Mouse (Mus musculus) E14TG2a.4 (cell line): Measurements from ENCODE around the gene Mn1.

Experiments used
- H3K27me3 ChIP-seq: 2 replicates; pipeline ENCODE4 v1.6.1; 2014; ENCODE audit warnings: low read length, control low read depth; ENCODE audit not compliant: insufficient read depth
- H3K36me3 ChIP-seq: 2 replicates; pipeline ENCODE4 v1.6.1; 2014; ENCODE audit warnings: low read length, control low read depth; ENCODE audit not compliant: insufficient read depth
- H3K4me1 ChIP-seq: replicated peaks from 2 replicates; pipeline ENCODE4 v1.6.1; 2014; ENCODE audit warnings: low read depth, low read length, control low read depth
- H3K4me3 ChIP-seq: replicated peaks from 2 replicates; pipeline ENCODE4 v1.5.1; 2014; ENCODE audit warnings: mild to moderate bottlenecking, low read length
- H3K9me3 ChIP-seq: 2 replicates; pipeline ENCODE4 v1.6.1; 2014; ENCODE audit warnings: low read length, control low read depth
- CTCF ChIP-seq: conservative IDR thresholded peaks from 2 replicates; pipeline ENCODE4 v1.5.1; 2014; ENCODE audit warnings: low read length
- NANOG ChIP-seq: IDR thresholded peaks from 2 replicates; pipeline ENCODE4 v1.6.1; 2014; ENCODE audit warnings: borderline replicate concordance, low read length, mixed read lengths
- POU5F1 ChIP-seq: IDR thresholded peaks from 2 replicates; pipeline ENCODE4 v1.6.1; 2014; ENCODE audit warnings: low read length, borderline replicate concordance

Gene Mn1

GRCm38 (mm10) chr5:111422058-111422800 is 5.1 kb downstream of the Mn1 start:
- H3K9me3 ChIP-seq: no peaks in the 10 kb centered on the region
- TF ChIP-seq CTCF (no peak), NANOG (no peak), POU5F1 (no peak)

GRCm38 (mm10) chr5:111423011-111423410 is 5.8 kb downstream of the Mn1 start:
- TF ChIP-seq NANOG: no peak
- TF ChIP-seq POU5F1: no peak
- TF ChIP-seq CTCF: no peak

More at GRCm38 (mm10) chr5:111422058-111422800, 5.1 kb downstream of the Mn1 start:
- H3K27me3 ChIP-seq: peaks cover 87% of the 10 kb centered on the region
- H3K36me3 ChIP-seq: no peaks in the 10 kb centered on the region
- H3K4me3 ChIP-seq: no peak overlapping the region
- H3K4me1 ChIP-seq: peaks cover 31% of the 10 kb centered on the region

GRCm38 (mm10) chr5:111423616-111424015 is 6.5 kb downstream of the Mn1 start:
- Histone ChIP-seq H3K4me3 (no peak overlapping the region), H3K4me1 (peaks cover 25% of the 10 kb centered on the region), H3K9me3 (no peaks in the 10 kb centered on the region), H3K27me3 (peaks cover 88% of the 10 kb centered on the region), H3K36me3 (no peaks in the 10 kb centered on the region)
- TF ChIP-seq CTCF: no peak
- TF ChIP-seq POU5F1: no peak
- TF ChIP-seq NANOG: no peak

More at GRCm38 (mm10) chr5:111423011-111423410, 5.8 kb downstream of the Mn1 start:
- Histone ChIP-seq H3K36me3 (no peaks in the 10 kb centered on the region), H3K9me3 (no peaks in the 10 kb centered on the region), H3K4me3 (no peak overlapping the region), H3K27me3 (peaks cover 88% of the 10 kb centered on the region), H3K4me1 (peaks cover 31% of the 10 kb centered on the region)

GRCm38 (mm10) chr5:111425813-111426212 is 8.7 kb downstream of the Mn1 start:
- peaks cover 9% of the 10 kb centered on the region for H3K4me1 ChIP-seq
- no peaks in the 10 kb centered on the region for H3K9me3 ChIP-seq
- no peaks in the 10 kb centered on the region for H3K36me3 ChIP-seq
- TF ChIP-seq NANOG: no peak
- no peak for TF ChIP-seq CTCF
- no peak for TF ChIP-seq POU5F1
- H3K4me3 ChIP-seq: no peak overlapping the region
- H3K27me3 ChIP-seq: peaks cover 74% of the 10 kb centered on the region

GRCm38 (mm10) chr5:111426249-111426648 is 9.1 kb downstream of the Mn1 start:
- Histone ChIP-seq H3K9me3 (no peaks in the 10 kb centered on the region), H3K27me3 (peaks cover 74% of the 10 kb centered on the region), H3K4me3 (no peak overlapping the region), H3K36me3 (no peaks in the 10 kb centered on the region), H3K4me1 (peaks cover 5% of the 10 kb centered on the region)
- no peak for TF ChIP-seq POU5F1
- no peak for TF ChIP-seq NANOG
- TF ChIP-seq CTCF: no peak

- Histone ChIP-seq H3K4me3 (no peak overlapping the region), H3K27me3 (peaks cover 70% of the 10 kb centered on the region), H3K4me1 (peaks cover 11% of the 10 kb centered on the region), H3K9me3 (no peaks in the 10 kb centered on the region), H3K36me3 (no peaks in the 10 kb centered on the region)
- no peak for TF ChIP-seq POU5F1
- no peak for TF ChIP-seq NANOG
- TF ChIP-seq CTCF: no peak
Observed at GRCm38 (mm10) chr5:111428882-111429281, 11.7 kb downstream of the Mn1 start.

- Histone ChIP-seq H3K36me3 (no peaks in the 10 kb centered on the region), H3K4me1 (peaks cover 20% of the 10 kb centered on the region), H3K4me3 (no peak overlapping the region), H3K27me3 (peaks cover 70% of the 10 kb centered on the region), H3K9me3 (no peaks in the 10 kb centered on the region)
- no peak for TF ChIP-seq NANOG
- no peak for TF ChIP-seq CTCF
- no peak for TF ChIP-seq POU5F1
Observed at GRCm38 (mm10) chr5:111429726-111430125, 12.6 kb downstream of the Mn1 start.

- H3K36me3 ChIP-seq: no peaks in the 10 kb centered on the region
- H3K4me1 ChIP-seq: peaks cover 34% of the 10 kb centered on the region
Observed at GRCm38 (mm10) chr5:111431007-111431730, 14.0 kb downstream of the Mn1 start.

More at GRCm38 (mm10) chr5:111431007-111431730, 14.0 kb downstream of the Mn1 start:
- no peak overlapping the region for H3K4me3 ChIP-seq
- H3K9me3 ChIP-seq: no peaks in the 10 kb centered on the region
- peaks cover 78% of the 10 kb centered on the region for H3K27me3 ChIP-seq
- TF ChIP-seq CTCF: no peak
- TF ChIP-seq POU5F1: no peak
- no peak for TF ChIP-seq NANOG
